Comparison of ENCODE assay signal across 8 mouse cellular contexts in the genomic region with DNA sequence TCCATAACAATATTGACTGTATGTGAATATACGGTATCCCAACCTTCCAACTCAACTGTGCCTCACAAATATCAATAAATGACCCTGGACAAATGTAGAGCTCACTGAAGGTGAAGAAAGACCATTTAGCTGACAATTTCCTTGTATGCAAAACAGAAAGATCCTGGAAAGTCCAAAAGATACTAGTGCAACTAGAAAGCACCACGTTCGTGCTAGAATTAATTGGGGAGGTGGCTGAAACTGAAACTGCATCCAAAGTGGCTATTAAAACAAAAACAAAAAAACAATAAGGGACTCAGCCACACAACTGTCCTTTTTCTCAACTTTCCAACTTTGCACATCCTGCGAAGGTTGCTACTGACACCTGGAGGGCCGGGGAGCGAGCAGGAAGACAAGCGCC. TPM values are rescaled to one million over a fixed set of nuclear protein-coding genes. Genes with fewer than 3 reads are reported as not detected.
DNase-seq lines count a peak whose midpoint lies in the region; ATAC-seq and TF ChIP-seq lines count a peak whose summit lies in the region.

No protein-coding gene starts in this region.

- WGBS in kidney, embryonic 15.5 days: 8% methylated on average over 7 of the region's 7 CpGs
- WGBS in hindbrain, embryonic 15.5 days: 8% methylated on average over 7 of the region's 7 CpGs
- 11% methylated on average over 7 of the region's 7 CpGs for WGBS in midbrain, embryonic 15.5 days

- ATAC-seq in kidney, embryonic 15.5 days (replicated peaks; ENCODE audit: low FRiP score): no peak
- no peak for ATAC-seq in hindbrain, embryonic 15.5 days (ENCODE audit: low FRiP score, low read depth)
- no peak for ATAC-seq in midbrain, embryonic 15.5 days (replicated peaks)

- TF ChIP-seq POLR2A in cortical plate, adult 2 months (IDR thresholded peaks at IDR 0.05; ENCODE audit: extremely low read depth, insufficient read depth, low read length): no peak

- no peaks in the 10 kb centered on the region for H3K9me3 ChIP-seq in kidney, embryonic 15.5 days (replicated peaks)
- H3K9me3 ChIP-seq in hindbrain, embryonic 15.5 days: no peaks in the 10 kb centered on the region
- no peaks in the 10 kb centered on the region for H3K9me3 ChIP-seq in midbrain, embryonic 15.5 days

- peak overlapping the region; percentile 78 for H3K4me3 ChIP-seq in kidney, embryonic 15.5 days (replicated peaks)
- peak overlapping the region; percentile 82 for H3K4me3 ChIP-seq in cortical plate, adult 2 months (ENCODE audit: insufficient read depth, low read length)
- H3K4me3 ChIP-seq in hindbrain, embryonic 15.5 days: peak overlapping the region; percentile 75
- H3K4me3 ChIP-seq in midbrain, embryonic 15.5 days: peak overlapping the region; percentile 74

- H3K9ac ChIP-seq in kidney, embryonic 15.5 days: peak overlapping the region; percentile 76
- H3K9ac ChIP-seq in hindbrain, embryonic 15.5 days: peak overlapping the region; percentile 65
- H3K9ac ChIP-seq in midbrain, embryonic 15.5 days: peak overlapping the region; percentile 75

- peak overlapping the region; percentile 61 for H3K4me2 ChIP-seq in kidney, embryonic 15.5 days
- peak overlapping the region; percentile 69 for H3K4me2 ChIP-seq in hindbrain, embryonic 15.5 days
- peak overlapping the region; percentile 61 for H3K4me2 ChIP-seq in midbrain, embryonic 15.5 days

- peaks cover 10% of the 10 kb centered on the region for H3K36me3 ChIP-seq in kidney, embryonic 15.5 days
- no peaks in the 10 kb centered on the region; the same call in 1 of the 2 replicates for H3K36me3 ChIP-seq in hindbrain, embryonic 15.5 days
- H3K36me3 ChIP-seq in midbrain, embryonic 15.5 days (replicated peaks): no peaks in the 10 kb centered on the region

- H3K27ac ChIP-seq in kidney, embryonic 15.5 days: peak overlapping the region; percentile 92
- H3K27ac ChIP-seq in cortical plate, adult 2 months (ENCODE audit: insufficient read depth, low read length): no peak overlapping the region; the same call in 1 of the 2 replicates
- peak overlapping the region; percentile 98 for H3K27ac ChIP-seq in hindbrain, embryonic 15.5 days (replicated peaks)
- H3K27ac ChIP-seq in midbrain, embryonic 15.5 days: peak overlapping the region; percentile 94

- TF ChIP-seq CTCF in cortical plate, adult 2 months (IDR thresholded peaks at IDR 0.05; ENCODE audit: extremely low read depth, insufficient read depth, low read length): no peak

- no peak for DNase-seq in kidney, postnatal 14 days
- no peak for DNase-seq in frontal cortex, adult 2 months (ENCODE audit: extremely low spot score in 1 of 2, low spot score in 1 of 2)
- DNase-seq in cerebellum, adult 8-10 months: no peak
- DNase-seq in left cerebral cortex, postnatal 36 days (ENCODE audit: low spot score in 2 of 2): no peak

- H3K4me1 ChIP-seq in kidney, embryonic 15.5 days: peaks cover 16% of the 10 kb centered on the region
- peaks cover 2% of the 10 kb centered on the region; the same call in 1 of the 2 replicates for H3K4me1 ChIP-seq in cortical plate, adult 2 months (ENCODE audit: control insufficient read depth, insufficient read depth, low read length)
- peaks cover 30% of the 10 kb centered on the region for H3K4me1 ChIP-seq in hindbrain, embryonic 15.5 days (replicated peaks)
- peaks cover 18% of the 10 kb centered on the region for H3K4me1 ChIP-seq in midbrain, embryonic 15.5 days

- H3K27me3 ChIP-seq in kidney, embryonic 15.5 days: no peaks in the 10 kb centered on the region
- no peaks in the 10 kb centered on the region for H3K27me3 ChIP-seq in hindbrain, embryonic 15.5 days
- H3K27me3 ChIP-seq in midbrain, embryonic 15.5 days (replicated peaks): no peaks in the 10 kb centered on the region

- intact Hi-C loops in left cerebral cortex, postnatal 36 days (cut with DNase I): no loop called here

RNA-seq across cellular contexts. Expression of gene Nde1, which starts 4.5 kb away (rescaled TPM):
- polyA plus RNA-seq in kidney, embryonic 15.5 days (2015; fragmentation: Nextera tagmentation; extraction: Ambion mirVana): 123 and 126 TPM in 2 replicates
- 28.0 and 30.0 TPM in 2 replicates for polyA plus RNA-seq in cortical plate, adult 2 months (2012; rRNA removed)
- polyA plus RNA-seq in hindbrain, embryonic 15.5 days (2015; fragmentation: Nextera tagmentation; extraction: Ambion mirVana): 33.3 and 39.7 TPM in 2 replicates
- polyA plus RNA-seq in midbrain, embryonic 15.5 days (2015; fragmentation: Nextera tagmentation; extraction: Ambion mirVana): 23.7 and 27.5 TPM in 2 replicates
- 27.1 and 27.3 TPM in 2 replicates for polyA plus RNA-seq in frontal cortex, adult 2 months (2012; rRNA removed)
- total RNA-seq in left cerebral cortex, postnatal 36 days (2021): 10 to 100 TPM; 18.8 to 20.9 TPM

RNA-seq across cellular contexts. Expression of gene Marf1, which starts 4.6 kb away (rescaled TPM):
- 16.8 and 18.7 TPM in 2 replicates for polyA plus RNA-seq in kidney, embryonic 15.5 days (2015; fragmentation: Nextera tagmentation; extraction: Ambion mirVana)
- polyA plus RNA-seq in cortical plate, adult 2 months (2012; rRNA removed): 45.4 and 46.7 TPM in 2 replicates
- polyA plus RNA-seq in hindbrain, embryonic 15.5 days (2015; fragmentation: Nextera tagmentation; extraction: Ambion mirVana): 14.3 and 15.5 TPM in 2 replicates
- 16.2 and 16.3 TPM in 2 replicates for polyA plus RNA-seq in midbrain, embryonic 15.5 days (2015; fragmentation: Nextera tagmentation; extraction: Ambion mirVana)
- polyA plus RNA-seq in frontal cortex, adult 2 months (2012; rRNA removed): 39.0 and 40.5 TPM in 2 replicates
- 100 to 1,000 TPM; 139 to 148 TPM for total RNA-seq in left cerebral cortex, postnatal 36 days (2021)
